Mouse (Mus musculus) heart, adult 11 months (tissue): ENCODE data around the gene Slc5a8.

Experiments
- DNase-seq: peaks from one replicate; pipeline ENCODE4 v3.0.0; 2022

The Slc5a8 gene

DNA sequence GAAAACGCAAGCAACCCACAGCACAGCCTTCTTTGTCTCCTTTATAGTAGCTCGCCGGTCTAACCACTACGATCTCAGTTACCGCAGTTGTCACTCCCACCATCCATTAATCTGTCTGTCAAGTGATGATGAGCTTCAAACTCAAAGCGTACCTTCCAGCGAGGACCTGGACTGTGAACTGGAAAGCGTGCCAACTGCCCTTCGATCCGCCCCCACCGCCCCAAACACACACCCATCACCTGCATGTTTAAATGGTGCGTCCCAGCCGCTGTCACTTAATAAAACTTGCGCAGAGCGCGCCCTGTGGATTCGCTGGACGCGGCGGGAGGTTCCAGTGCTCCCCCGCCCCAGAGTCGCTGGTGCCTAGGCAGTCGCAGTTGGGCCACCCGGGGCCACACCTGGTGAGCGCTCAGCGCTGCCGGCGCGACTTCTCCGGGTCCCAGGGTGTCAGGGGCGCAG lies at the start of gene Slc5a8:
Gene Slc5a8, plus strand, starts transcription at position 361 of the 459 bp plus-strand sequence.
- no peak for DNase-seq

DNA sequence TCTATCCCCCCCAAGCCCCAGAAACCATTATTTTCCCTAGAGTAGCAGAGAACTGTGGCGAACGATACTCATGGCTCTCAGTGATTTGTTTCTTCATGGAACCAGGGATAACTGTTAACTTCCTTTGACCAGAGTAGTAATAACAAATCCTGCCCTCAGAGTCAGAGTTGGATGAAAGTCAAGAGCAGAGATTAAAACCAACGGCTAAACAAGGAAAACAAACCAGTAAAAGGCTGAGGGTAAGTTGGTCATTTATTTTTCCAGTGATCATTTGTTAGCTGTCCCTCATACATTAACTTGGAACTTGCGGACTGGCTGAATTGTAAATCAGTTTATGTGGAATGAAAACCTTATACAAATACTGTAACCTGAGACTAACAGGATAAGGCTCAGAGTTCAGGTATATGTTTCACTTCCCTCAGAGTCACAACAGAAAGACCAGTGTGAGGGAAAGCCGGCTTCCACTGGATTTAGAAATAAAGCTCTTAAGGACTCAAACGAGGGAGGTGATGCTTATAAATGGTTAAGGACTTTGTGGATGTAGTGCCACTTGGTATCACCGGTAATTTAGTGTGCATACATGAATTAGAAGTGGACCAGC lies 36.8 kb upstream of the Slc5a8 start:
- peak; percentile 57 for DNase-seq

DNA sequence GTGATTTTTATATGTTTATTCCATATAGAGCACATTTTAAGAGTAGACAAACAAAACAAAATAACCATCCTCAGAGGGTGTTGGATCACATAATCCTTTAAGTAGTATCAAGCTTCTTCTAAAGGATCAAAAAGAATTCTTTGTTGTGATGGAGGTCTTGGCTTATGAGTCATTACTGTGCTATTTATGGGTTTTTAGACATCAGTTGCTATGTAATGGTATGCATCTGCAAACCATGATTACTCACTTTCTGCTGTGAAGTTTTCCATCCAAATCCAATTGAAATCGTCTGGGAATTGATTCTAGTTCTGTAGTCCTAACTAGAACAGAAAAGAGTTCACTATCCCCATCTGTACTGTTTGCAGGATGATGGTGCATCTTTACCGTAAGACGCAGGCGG lies 35.8 kb upstream of the Slc5a8 start:
- DNase-seq, result no peak

DNA sequence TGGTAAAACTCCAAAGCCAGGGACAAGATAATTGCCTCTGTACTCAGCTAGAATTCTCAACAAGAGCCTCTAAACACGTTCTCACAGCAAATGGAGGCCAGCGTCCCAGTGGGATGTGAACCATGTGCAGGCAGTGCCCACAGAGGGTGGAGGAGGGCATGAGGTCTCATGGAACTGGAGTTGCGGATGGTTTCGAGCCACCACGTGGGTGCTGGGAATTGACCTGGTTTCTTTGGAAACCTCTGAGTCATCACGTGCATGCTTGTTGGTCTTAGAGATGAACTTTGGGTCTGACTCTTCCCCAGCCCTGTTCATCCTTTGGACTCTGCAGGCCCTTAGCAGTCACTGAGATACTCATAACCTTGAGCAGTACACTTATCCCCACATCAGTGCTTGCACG lies 32.5 kb upstream of the Slc5a8 start:
- peak; percentile 71 for DNase-seq

DNA sequence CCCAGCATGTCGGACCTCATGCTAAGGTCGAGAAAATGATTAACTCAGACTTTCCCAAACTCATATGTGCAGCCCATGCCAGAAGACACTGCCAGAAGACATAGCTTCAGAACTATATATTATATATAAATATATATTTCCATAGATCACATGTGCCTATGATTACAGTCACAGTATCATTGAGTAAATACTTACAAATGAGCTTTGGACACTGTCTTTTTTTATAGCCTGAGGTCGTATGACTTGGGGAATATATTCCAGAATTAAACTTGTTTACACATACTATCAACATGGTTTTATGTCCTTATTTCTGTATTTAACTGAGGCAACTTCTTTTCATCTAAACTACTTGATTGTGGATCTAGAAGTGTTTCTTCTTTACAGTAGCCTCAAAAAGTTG lies 24.9 kb upstream of the Slc5a8 start:
- peak; percentile 45 for DNase-seq

DNA sequence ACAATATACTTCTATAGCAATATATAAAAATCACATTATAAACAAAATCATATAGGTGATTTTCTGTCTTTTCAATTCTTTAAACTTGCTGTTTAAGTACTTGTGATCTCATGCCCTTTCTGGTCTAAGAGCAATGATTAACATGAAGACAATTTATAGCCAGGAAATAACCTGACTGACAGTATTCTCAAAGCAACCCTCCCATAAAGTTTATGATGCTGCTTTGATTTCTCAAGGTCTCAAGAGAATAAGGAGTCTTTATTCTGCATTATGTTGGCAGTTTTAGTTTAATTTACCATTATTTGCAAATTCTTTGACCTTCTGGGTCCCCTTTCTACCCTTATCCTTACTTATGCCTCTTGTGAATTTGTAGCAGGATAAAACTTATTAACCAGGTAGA lies 24.4 kb upstream of the Slc5a8 start:
- DNase-seq, result no peak

DNA sequence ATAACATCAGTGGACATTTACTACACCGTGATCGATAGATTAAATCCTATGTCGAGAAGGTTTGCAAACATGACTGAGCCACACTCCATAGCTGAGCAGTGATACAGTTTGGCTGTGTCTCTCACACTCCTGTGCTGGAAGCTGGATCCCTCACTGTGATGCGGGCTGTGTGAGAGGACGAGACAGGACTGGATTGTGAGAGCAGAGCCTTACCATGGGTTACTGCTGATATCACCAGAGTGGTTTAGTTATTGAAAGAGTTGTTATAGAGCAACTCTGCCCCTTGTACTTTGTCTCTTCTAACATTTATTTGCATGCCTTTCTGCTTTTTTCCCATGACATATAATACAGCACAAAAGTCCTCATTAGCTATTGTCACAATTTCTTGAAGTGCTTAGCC lies 23.5 kb upstream of the Slc5a8 start:
- peak; percentile 12 for DNase-seq

DNA sequence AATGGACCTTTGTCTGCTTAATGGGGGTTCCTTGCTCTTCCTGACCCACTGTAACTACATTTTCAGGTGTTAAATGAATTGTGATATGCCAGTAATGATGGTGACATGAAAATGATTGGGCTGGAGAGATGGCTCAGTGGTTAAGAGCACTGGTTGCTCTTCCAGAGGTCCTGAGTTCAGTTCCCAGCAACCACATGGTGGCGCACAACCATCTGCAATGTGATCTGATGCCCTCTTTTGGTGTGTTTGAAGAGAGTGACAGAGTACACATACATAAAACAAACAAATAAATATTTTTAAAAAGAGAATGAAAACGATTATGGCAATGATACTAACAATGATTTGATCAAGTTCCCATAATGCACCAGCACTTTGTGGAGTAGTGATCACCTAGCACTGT lies 19.8 kb upstream of the Slc5a8 start:
- peak; percentile 43 for DNase-seq

DNA sequence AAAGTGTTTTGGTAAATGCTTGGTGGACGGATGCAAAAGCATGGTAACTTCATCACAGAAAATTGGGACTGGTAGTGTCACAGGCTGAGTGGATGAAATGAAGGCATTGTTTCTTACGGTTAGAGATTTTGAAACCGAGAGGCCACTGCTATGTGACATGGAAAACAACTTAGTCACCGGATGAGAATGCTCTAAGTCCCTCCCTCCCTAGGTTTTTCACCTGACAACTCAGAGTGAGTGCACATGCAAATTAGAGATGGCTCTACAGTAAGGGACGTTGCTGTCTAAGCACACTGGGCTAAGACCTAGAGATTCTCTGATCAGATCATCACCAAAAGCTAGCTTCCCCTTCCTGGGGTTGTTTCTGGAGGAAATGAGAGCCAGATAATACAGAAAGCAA lies 10.9 kb upstream of the Slc5a8 start:
- DNase-seq, result no peak

DNA sequence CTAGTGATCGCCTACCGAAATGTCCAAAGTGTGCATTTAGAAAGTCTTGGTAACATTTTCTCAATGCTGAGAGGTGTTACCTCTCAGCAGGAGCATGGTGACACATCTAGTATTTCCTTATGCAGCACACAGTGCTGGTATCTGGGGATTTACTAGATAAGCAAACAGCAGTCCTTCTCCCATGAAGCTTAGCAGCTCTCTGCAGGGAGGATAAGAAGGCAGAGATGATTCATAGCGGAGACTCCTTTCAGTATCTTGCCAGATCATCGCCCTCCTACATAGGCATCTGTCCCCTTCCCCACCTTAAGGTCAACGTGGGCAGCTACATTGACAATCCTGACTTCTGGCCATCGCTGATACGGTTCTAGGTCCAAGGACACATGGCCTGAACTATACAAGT lies 8.4 kb upstream of the Slc5a8 start:
- DNase-seq, result no peak

DNA sequence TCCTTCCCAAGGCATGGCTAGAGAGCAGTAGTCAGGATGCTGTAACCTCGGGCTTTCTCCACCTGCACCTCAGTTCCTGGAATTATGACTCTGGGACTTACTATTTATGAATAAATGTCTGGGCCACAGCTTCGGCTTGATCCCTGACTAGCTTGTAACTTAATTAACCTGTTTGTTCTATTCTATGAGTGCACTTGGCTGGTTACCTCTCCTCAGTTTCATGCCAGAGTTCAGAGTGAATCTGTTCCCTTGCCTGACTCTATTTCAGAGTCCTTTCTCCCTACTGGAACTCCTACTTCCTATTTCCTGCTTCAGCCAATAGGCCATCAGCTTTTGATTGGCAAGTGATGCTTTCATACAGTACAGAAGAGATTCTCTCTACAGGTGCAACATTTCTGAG lies 2.1 kb upstream of the Slc5a8 start:
- DNase-seq, result no peak

DNA sequence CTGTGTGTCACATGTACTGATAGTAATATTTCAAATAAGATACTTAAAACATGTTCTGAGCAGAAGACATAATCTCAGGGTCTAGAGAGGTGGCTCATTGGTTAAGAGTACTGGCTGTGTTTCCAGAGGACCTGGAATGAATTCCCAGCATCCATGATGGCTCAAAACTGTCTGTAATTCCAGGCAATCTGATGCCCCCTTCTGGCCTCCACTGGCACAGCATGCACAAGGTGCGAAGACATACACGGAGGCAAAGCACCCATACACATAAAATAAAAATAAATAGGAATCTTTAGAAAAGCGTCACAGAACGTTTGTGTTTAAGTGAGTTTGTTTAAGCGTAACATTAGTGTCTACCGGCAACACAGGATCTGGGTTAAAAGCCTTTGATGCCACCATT lies 956 bp upstream of the Slc5a8 start:
- no peak for DNase-seq

DNA sequence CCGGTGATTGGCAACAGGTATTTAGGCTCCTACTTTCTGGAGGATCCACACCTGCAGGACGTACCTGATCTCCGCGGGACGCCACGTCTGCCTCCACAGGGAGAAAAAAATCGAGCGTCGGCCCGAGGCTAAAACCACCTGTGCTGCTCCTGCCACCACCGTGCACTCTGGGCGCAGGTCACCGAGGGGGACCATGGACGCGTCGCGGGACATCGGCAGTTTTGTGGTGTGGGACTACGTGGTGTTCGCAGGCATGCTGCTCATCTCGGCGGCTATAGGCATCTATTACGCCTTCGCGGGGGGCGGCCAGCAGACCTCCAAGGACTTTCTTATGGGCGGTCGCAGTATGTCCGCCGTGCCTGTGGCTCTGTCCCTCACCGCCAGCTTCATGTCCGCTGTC lies 322 bp downstream of the Slc5a8 start:
- no peak for DNase-seq

DNA sequence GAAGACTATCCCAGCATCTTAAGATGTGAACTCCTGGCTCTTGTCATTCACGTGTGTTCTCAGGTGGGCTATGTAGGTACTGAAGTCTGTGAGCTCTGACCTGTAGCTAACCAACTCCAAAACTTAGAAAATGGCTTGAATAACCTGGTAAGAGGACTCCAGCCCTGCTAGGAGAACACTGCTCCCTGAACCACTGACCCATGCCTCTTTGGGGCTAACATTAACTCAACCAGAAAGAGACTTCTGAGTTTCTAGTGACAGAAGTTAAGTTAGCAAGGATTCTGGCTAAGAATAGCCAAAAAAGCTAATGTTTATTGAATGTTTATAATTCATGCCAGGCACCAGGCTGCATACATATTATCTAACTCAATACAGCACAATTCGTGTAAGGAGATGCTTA lies 2.6 kb downstream of the Slc5a8 start:
- no peak for DNase-seq

DNA sequence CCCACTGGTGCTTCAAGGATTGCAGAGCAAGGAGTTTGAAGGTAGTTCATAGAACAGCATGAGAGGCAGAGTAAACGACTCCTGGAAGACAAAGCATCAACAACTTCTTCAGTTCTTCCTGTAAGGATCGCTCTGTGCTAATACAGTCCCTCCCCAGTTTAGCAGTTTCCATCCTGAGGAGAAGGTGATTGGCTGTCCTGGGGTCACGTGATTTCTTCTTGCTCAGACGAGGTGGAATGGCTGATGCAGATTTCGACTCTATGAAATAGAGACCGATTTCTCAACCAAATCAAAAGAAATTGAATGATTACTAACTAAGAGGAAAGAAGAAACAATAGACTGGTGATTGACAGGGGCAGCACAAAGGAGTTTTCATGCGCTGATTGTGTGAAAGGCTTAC lies 5.6 kb downstream of the Slc5a8 start:
- DNase-seq, result no peak

DNA sequence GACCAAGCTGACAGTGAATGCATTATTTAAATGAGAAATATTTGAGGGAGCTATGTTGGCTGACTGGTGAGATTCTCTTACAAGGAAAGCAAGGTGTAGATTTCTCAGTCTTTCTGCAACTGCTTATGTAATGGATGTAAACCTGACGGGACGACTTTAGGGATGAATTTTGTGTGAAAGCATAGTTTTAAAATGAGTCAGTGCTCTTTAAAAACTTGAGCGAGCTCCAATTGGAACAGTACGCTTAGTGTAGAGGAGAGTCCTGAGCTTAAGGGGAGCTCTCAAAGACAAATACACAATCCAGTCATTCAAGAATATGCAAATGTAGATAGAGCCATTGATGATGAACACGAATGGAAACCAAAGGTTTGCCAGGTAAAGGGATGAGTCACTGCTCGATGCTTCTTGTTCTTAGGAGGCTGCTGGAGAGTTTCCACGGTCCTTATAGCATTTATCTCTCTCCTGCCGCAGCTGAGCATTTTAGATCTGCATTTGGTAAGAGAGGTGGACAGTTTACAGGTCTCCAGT lies 6.8 kb downstream of the Slc5a8 start:
- DNase-seq, result no peak

DNA sequence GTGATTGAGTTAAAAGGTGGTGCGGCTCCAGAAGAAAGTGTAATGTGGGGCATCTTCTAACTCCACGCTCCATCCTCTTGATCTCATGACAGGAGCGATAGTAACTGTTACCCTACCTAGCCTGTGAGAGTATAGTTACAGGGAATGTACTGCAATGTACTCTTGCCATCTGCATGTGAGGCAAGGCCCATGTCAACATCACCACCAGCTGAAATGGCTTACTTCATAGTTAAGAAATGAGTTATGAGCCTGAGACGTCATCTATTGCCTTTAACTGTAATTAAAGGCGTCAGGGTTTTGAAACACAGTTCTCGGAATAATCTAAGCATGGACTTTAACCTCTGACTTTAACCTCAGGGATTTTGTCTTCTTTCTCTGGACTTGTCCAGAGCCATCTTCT lies 11.2 kb downstream of the Slc5a8 start:
- no peak for DNase-seq

DNA sequence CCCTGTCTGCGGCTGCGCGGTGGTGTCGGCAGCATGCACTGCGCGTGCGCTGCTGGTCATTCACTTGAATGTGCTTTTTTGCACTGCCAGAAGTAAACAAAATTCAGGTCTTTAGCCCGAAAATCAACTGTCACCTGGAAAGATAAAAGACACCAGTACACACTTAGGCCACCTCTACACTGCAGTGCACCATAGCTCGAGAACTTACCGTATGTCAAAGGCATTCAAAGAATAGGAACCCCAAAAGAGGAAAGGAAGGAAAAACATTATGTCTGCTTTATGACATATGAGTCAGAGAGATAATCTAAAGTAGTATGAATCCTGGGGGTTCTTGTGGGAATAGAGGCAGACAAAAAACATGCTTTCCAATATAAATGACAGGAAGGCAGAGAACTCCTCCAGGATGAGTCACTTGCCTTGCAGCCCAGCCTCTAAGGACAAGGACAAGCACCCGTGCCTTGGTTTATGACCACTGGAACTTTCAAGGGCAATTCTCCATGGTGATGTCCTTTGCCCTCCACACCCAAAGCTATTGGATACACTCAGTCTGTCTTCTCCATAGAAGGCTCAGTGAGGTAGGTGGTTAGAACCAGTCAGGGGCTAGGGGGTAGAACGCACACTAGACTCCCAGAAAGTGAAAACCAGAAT lies 64.0 kb downstream of the Slc5a8 start:
- no peak for DNase-seq

DNA sequence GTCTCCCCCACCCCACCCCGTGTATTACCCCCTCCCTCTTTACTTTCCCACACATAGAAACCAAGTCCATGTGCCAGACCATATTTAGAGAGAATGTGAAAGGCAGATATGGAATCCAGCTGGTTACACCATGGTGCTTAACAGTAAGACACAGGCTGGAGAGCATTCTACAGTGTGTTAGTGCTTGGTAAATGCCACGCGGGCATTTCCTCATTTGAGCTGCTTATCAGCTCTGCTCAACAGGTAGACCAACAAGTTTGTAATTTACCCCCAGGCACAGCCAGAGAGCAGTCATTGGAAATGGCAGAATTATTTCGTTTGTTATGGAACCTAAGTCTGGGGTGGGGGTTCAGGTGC lies 64.5 kb downstream of the Slc5a8 start:
- no peak for DNase-seq

DNA sequence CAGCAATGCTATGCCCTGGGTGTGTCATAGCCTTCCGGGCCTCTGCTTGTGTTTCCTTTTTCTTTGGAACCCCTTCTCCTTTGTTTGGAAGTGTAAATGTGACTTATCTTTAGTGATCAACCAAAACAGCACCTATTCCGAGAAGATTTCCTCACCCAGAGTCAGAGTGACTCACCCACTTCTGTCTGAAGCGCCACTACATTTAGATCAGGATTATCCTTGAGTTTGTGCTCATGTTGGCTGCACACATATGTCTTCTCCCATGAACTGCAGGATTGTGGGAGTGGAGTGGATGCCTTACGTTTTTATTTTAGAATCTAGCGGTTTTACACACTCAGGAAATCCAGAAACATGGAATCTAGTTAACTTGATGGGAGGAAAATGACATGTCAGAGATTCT lies 75.0 kb downstream of the Slc5a8 start:
- DNase-seq, result no peak

DNA sequence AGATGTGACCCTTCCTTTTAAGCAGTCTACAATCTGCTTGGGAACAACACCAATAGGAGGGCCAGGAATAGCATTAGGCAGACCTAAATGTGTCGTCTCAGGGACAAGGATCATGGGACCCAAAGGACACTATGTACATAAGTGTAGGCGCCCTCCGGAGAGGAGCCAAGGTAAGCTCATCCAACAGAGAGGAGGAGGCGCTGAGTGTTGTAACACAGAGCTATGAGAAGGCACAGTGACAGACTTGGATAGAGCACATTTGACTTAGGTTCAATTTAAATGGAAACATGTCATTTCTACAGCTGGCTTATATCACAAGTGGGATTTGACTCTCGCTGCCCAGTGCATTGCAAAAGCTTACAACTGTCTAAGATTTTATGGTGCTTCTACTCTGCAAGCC lies 82.8 kb downstream of the Slc5a8 start:
- no peak for DNase-seq

DNA sequence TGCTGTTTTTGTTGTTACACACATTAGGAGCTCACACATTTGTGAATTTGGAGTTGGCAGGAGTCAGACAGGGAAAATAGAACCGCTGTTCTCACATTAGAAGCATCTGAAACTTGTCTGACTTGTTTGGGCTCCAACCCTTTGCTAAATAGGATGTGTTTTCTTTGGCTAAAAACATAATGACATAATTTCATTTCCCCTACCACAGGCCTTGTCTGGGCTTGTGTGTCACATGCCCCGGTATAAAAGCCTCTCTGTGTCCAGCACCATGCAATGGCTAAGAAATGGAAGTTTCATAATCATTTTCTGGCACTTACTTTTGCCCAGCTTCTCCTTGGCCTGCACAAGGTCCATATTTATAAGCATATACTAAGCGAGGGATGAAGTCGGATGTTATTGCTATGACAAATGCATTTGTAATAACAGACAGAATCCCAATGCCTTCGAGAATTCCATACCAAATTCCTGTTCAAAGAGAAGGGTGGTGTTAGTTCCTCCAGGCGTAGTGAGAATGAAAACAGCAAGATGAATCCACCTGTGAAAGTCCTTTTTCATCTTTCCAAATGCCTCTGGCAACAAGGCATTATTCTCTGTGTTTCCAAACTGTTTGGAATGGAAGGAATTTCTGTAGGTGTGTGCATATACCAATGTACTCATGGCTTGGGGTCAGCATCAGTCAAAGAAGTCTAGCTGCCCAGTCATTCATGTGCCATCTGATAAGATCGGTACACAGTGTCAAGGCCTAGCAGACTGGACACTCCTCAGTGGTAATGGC lies 85.3 kb downstream of the Slc5a8 start:
- peak; percentile 95 for DNase-seq

DNA sequence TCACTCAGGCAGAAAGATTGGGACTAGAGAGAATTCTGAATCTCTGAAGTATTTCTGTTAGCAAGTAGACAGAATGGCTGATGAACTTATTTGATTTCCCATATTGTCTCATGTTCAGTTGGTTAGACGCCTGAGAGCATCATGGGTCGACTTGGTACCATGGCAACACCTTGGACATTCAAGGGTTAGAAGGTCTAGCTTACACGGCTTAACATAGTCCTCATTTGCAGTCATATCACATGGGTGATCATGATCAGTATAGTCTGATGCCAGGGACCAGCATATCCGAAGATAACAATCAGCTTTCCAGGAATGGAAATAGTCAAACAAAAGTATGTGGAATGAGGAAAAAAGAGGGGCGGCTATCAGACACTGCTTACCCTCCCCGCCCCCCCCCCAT lies 93.1 kb downstream of the Slc5a8 start:
- DNase-seq, result no peak
